Mouse (Mus musculus) cerebellum, postnatal 14 days (tissue): ENCODE data around the gene Gp9.

Source experiments
- DNase-seq, 2 experiments: peaks; one replicate each; pipeline ENCODE4 v3.0.0; 2021; ENCODE audit warnings: mixed read lengths in 2 of 2

The Gp9 gene

DNA sequence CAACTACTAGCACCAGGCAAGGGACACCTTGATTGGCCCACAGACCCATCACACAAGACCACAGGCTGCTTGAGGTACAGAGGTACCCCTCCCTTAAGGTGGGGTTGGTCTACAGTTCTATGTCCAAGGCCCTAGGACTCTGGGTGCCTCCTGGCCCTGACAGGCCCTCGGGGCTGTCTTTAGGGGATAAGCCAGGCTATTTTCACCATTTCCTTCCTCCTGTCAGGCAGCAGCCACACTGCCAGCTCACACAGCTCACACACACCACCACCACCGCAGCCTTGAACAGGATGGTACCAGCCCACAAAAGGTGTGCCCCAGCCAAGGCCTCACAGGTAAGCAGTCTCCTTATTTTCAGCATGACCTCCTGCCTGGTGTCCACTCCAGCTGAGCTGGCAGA is at the start of gene Gp9:
Gene Gp9, plus strand, starts transcription at position 231 of the 400 bp plus-strand sequence.
- DNase-seq = no peak

DNA sequence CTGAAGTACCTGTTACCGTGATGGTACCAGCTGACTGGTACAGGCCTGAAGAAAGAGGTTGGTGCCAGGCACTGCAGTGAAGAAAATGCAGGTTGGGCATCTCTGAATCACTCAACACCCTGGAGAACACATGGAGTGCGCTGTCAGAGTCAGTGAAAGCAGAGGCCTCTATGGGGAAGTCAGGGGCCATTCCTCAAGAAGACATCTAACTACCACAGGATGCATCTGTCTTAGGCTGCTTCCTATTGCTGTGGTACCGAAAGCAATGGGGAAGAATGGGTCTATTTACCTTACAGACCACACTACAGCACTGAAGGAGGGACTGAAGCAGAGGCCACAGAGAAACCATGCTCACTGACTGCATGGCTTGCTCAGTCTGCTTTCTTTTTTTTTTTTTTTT is 49.8 kb upstream of the Gp9 start:
- DNase-seq = no peak

- DNase-seq = no peak
These were observed 47.7 kb upstream of the Gp9 start for GRCm38 (mm10) chr6:87730141-87730540.

GRCm38 (mm10) chr6:87730591-87731462 is 47.0 kb upstream of the Gp9 start, which contains the start of gene Efcc1:
Gene Efcc1, plus strand, starts transcription at chr6:87730869.
- DNase-seq = peak; percentile 48 to 51

DNA sequence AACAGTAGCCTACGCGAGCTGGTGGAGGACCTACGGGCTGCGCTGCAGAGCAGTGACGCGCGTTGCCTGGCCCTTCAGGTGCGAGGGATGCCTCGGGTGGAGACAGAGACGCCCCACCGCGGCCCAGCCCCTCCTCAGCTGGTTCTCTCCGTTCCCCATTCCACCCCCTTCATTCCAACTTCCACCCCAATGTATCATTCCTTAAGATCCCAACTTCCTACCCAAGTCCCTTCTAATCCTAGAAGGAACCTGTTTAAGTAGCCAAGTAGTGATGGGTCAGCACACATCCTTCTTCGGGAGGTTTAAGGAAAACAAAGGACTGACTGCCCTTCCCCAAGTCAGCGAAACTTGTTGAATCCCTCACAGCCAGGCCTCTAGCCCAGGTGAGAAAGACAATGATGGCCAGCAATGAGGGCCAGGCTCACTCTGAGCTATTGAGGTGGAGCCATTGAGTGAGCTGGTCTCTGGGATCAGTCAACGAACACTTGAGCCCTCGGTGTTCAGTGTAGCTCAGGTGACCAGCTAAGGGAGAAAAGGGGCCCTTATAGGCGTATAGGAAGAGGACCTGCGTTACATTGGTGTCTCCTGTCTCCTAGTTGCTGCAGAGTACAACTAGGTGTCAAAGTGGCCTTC is 46.3 kb upstream of the Gp9 start:
- peak in 1 of 2 experiments; percentile 6 for DNase-seq

DNA sequence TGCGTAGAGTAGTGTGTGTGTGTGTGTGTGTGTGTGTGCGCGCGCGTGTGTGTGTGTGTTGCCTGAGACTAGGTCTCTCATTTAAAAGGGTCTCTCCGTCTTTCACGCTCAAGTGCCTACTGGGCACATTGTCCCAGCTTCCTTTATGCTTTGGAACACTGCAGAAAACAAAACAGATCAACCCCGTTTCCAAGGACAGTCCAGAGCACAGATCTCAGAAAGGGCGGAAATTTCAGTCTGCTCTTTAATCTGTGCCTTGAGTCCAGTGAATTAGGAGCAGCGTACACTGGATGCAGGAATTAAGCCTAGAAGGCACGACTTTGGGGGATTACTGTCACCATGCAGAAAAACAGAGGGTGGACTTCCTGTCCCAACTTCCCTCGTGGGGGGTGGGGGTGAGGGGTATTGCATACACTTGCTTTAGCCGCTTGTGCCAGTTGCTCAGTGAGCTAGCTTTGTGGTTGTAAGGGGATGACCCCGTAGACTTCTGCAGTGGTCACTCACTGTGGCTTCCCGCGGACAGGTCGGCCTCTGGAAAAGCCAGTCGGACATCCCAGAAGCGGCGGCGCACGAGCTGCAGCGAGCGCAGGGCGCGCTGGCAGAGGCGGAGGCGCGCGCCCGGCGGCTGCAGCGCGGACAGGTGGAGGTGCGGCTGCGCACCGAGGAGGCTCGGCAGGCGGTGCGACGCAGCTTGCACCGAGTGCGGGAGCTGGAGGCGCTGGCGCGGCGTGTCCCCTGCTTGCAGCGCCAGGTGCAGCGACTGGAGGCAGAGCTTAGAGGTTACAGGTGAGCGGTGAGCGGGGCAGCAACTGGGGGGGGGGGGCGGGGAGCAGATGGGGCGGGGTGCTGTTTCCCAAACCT is 45.5 kb upstream of the Gp9 start:
- peak; percentile 22 to 24 for DNase-seq

GRCm38 (mm10) chr6:87733131-87733930 is 44.5 kb upstream of the Gp9 start:
- DNase-seq = peak; percentile 9 to 17

DNA sequence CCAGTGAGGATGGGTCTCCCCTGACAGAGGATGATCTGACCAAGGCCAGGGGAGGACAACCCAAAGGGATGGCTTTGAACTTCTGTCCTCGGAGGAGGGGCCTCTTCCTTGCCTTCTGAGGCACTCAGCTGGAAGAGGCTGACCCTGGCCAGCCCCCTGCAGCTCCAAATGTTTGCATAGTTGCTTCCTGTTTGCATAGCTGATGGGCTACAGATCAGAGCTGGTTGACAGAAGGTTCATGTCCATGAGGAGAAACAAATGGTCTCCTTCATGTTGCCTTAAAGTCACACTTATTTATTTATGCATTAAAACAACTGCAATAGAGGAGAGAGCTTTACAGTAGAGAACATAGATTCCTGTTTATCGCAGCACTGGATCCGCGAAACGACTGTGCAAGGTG is 43.7 kb upstream of the Gp9 start:
- peak in 1 of 2 experiments; percentile 7 for DNase-seq

- DNase-seq = no peak
These were observed 40.9 kb upstream of the Gp9 start for GRCm38 (mm10) chr6:87736923-87737322.

GRCm38 (mm10) chr6:87737921-87738626 is 39.8 kb upstream of the Gp9 start:
- peak in 1 of 2 experiments; percentile 8 for DNase-seq

GRCm38 (mm10) chr6:87739898-87740297 is 38.0 kb upstream of the Gp9 start:
- DNase-seq = no peak

- no peak for DNase-seq
These were observed 37.4 kb upstream of the Gp9 start for GRCm38 (mm10) chr6:87740496-87740895.

- no peak for DNase-seq
These were observed 35.9 kb upstream of the Gp9 start for GRCm38 (mm10) chr6:87741978-87742377.

GRCm38 (mm10) chr6:87742804-87743203 is 35.1 kb upstream of the Gp9 start:
- peak in 1 of 2 experiments; percentile 49 for DNase-seq

- no peak for DNase-seq
These were observed 34.6 kb upstream of the Gp9 start for GRCm38 (mm10) chr6:87743281-87743680.

GRCm38 (mm10) chr6:87744632-87745031 is 33.2 kb upstream of the Gp9 start:
- no peak for DNase-seq

- no peak for DNase-seq
These were observed 32.6 kb upstream of the Gp9 start for GRCm38 (mm10) chr6:87745301-87745700.

DNA sequence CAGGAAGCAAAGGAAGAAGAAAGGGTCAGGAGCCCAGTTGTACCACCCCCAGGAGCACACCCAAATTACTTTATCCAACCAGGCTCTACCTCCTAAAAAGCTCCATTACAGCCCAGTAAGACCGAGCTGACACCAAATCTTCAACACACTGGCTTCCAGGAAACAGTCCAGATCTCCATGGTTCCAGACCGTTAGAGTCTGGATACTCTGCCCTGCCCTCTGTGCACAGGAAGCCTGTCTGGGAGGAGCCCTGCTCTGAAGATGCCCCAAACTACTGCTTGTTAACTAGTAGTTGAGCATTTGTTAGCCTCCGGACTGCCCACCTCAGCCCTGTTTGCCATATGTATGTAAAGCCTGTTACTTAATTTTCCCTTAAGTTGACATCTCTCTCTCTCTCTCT is 31.8 kb upstream of the Gp9 start:
- no peak for DNase-seq

DNA sequence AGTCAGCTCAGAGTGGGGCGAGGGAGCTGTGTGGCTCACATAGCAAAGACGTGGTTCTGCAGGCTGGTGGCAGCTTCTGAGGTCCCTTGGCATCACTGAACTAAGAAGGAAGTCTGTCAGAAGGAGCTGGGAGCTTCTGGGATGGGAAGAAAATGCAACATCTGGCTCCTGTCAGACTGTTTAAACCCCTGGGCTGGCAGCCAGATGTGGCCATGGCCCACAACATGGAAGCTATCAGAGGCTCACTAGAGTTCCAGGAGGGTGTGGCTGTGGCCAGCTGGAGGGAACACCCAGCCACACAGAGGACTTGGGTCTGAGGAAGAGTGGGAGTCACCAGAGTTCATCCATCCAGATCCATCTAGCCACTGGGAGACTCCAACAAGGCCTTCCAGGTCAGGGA is 31.0 kb upstream of the Gp9 start:
- no peak for DNase-seq

DNA sequence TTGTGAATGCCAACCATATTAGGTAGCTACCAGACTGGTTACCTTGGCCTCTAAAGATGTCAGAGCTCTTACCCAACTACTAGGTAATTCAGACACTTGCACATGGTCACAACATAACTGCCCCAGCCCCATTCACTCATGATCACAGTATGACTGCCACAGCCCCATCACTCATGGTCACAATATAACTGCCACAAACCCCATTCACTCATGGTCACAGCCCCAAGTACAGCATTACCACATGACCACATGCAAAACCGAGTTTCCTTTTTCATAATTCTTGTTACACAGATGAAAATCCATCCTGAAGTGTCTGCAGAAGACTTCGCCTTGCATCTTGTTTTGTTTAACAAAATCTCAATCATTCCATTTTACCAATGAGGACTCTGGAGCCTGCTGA is 29.8 kb upstream of the Gp9 start:
- no peak for DNase-seq

DNA sequence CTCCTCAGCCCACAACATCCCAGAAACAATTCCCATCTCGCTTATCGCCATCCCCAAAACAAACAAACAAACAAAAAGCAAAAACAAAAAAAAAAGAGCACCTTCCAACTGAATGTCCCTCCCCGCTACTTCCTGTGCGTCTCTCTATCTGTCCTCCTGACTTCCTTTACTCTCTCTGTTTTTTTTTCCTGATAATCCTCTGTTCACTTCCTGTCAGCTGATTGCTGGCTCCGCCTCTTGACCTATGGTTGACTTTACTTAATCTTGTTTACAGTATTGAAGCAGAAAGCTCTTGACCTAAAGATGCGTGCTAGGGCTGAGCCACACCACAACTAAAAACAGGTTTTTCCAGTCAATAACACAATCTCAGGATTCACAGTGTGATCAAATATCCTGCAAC is 29.3 kb upstream of the Gp9 start:
- DNase-seq = no peak
